Mouse (Mus musculus): ENCODE results near the gene Slc39a10. TPM values are rescaled to one million over a fixed set of nuclear protein-coding genes. Genes with fewer than 3 reads are reported as not detected.

The Slc39a10 gene
- polyA plus RNA-seq (2015; fragmentation: Illumina TruSeq; extraction: RNeasy Lipid Tissue Mini Kit (QIAGEN cat#74804); ENCODE audit: low read depth, low replicate concordance) = 115 TPM

DNA sequence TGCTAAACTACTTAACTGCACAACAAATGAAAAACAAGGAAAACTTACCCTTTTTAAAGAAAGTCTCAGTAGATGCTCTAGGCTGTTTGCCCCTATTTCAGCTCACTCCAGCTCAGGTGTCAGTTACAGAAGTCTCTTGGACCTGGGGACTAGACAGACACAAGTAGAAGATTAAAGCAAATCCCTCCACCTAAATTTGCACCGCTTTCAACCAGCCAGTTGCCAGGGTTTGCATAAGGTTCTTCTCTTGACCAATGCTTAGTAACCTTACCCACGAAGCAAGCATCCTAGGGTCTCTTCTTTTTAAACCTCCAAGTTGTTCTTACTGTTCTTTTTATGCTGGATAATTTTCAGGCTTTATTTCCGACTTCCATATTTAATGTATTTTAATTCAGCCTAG, at the start of gene Slc39a10:
Gene Slc39a10 (minus strand): TSS at position 101 of the 400 bp plus-strand sequence.

